Mouse (Mus musculus) spleen, adult 2 months (tissue): ENCODE data around the gene Twsg1. TPM values are rescaled to one million over a fixed set of nuclear protein-coding genes. Genes with fewer than 3 reads are reported as not detected.
"Not testable (repeated sequence)": the region's sequence is repeated elsewhere in the genome, so short reads cannot be mapped to it uniquely, and the experiment has no call there.

Source experiments
- DNase-seq, 2 experiments: peaks; one replicate each; pipeline versions ENCODE4 v3.0.0 to v3.0.0-alpha.2; 2012 to 2021; ENCODE audit warnings: low spot score in 2 of 2, low read depth in 1 of 2
- H3K27ac ChIP-seq: fragments of 200-500 bp; 2 replicates; pipeline ENCODE4 v1.5.1; 2012; ENCODE audit warnings: low read length, inconsistent platforms; ENCODE audit not compliant: insufficient read depth
- H3K27me3 ChIP-seq: fragments of 200-500 bp; 2 replicates; pipeline ENCODE4 v1.6.1; 2012; ENCODE audit warnings: mild to moderate bottlenecking, moderate library complexity, low read length, inconsistent platforms; ENCODE audit not compliant: control insufficient read depth, insufficient read depth
- H3K36me3 ChIP-seq: fragments of 200-500 bp; 2 replicates; pipeline ENCODE4 v1.6.1; 2012; ENCODE audit warnings: mild to moderate bottlenecking, low read length, inconsistent platforms; ENCODE audit not compliant: control insufficient read depth, insufficient read depth
- H3K4me1 ChIP-seq: fragments of 200-500 bp; 2 replicates; pipeline ENCODE4 v1.6.1; 2011; ENCODE audit warnings: inconsistent platforms; ENCODE audit not compliant: control insufficient read depth, insufficient read depth, insufficient read length
- H3K4me3 ChIP-seq: fragments of 200-500 bp; 2 replicates; pipeline ENCODE4 v1.5.1; 2011; ENCODE audit warnings: mild to moderate bottlenecking, inconsistent platforms; ENCODE audit not compliant: insufficient read depth, insufficient read length; ENCODE audit errors: extremely low read depth
- CTCF ChIP-seq: fragments of 200-500 bp; IDR thresholded peaks from 2 replicates; pipeline ENCODE4 v1.5.1; 2011; ENCODE audit warnings: mild to moderate bottlenecking, inconsistent platforms; ENCODE audit not compliant: insufficient read depth, insufficient read length, insufficient replicate concordance; ENCODE audit errors: extremely low read depth
- POLR2A ChIP-seq: fragments of 200-500 bp; IDR thresholded peaks from 2 replicates; pipeline ENCODE4 v1.6.1; 2011; ENCODE audit warnings: low read depth, low read length, inconsistent platforms
- WGBS: fragments of 180-500 bp; shearing (Covaris S2); methylation state at CpG from one replicate; pipeline ENCODE4 v1.1.7; 2018; 5-methylcytosine and 5-hydroxymethylcytosine counted together
- polyA plus RNA-seq: library from polyadenylated mRNA; depleted of rRNA; stranded (reverse); fragments of >200 nt; gene quantifications from 2 replicates; pipeline ENCODE4 v1.2.3, GENCODE M21; 2012; rRNA removed

The Twsg1 gene
- 12.9 and 17.3 TPM in 2 replicates for polyA plus RNA-seq

GRCm38 (mm10) chr17:65950622-65951404 is at the start of gene Twsg1:
Twsg1 (minus strand) TSS chr17:65951226.
- under 1% methylated on average over 82 of the region's 87 CpGs for WGBS
- Histone ChIP-seq H3K27me3 (no peaks in the 10 kb centered on the region), H3K4me3 (peak within 1 kb of the TSS; percentile 61), H3K4me1 (peaks cover 7% of the 10 kb centered on the region; the same call in 1 of the 2 replicates), H3K27ac (peak within 1 kb of the TSS; percentile 50; the same call in 1 of the 2 replicates), H3K36me3 (no peaks in the 10 kb centered on the region)
- DNase-seq, result peak; percentile 82 to 96
- peak; percentile 85 for TF ChIP-seq CTCF
- TF ChIP-seq POLR2A, result peak; percentile 15; the same call in 1 of the 2 replicates

- H3K4me3 ChIP-seq, result no peak overlapping the region
- WGBS, result 60% methylated on average over 3 of the region's 3 CpGs
- DNase-seq, result no peak
- H3K27ac ChIP-seq, result no peak overlapping the region
- H3K36me3 ChIP-seq, result peaks cover 11% of the 10 kb centered on the region
- H3K27me3 ChIP-seq, result no peaks in the 10 kb centered on the region
- TF ChIP-seq CTCF (no peak), POLR2A (no peak)
- no peaks in the 10 kb centered on the region for H3K4me1 ChIP-seq
Observed at GRCm38 (mm10) chr17:65988151-65988820, 37.3 kb upstream of the Twsg1 start.

GRCm38 (mm10) chr17:65976720-65977119 is 25.7 kb upstream of the Twsg1 start:
- not testable (repeated sequence) for H3K4me3 ChIP-seq, H3K27me3 ChIP-seq, H3K4me1 ChIP-seq, H3K27ac ChIP-seq, DNase-seq
- peaks cover 21% of the 10 kb centered on the region for H3K36me3 ChIP-seq

- no peak overlapping the region for H3K27ac ChIP-seq
- 85% methylated on average over 11 of the region's 11 CpGs for WGBS
- H3K36me3 ChIP-seq, result peaks cover 10% of the 10 kb centered on the region
- DNase-seq, result no peak
- TF ChIP-seq CTCF (no peak), POLR2A (no peak)
- no peaks in the 10 kb centered on the region for H3K4me1 ChIP-seq
- H3K4me3 ChIP-seq, result no peak overlapping the region
- H3K27me3 ChIP-seq, result no peaks in the 10 kb centered on the region
Observed at GRCm38 (mm10) chr17:65967751-65968150, 16.7 kb upstream of the Twsg1 start.

DNA sequence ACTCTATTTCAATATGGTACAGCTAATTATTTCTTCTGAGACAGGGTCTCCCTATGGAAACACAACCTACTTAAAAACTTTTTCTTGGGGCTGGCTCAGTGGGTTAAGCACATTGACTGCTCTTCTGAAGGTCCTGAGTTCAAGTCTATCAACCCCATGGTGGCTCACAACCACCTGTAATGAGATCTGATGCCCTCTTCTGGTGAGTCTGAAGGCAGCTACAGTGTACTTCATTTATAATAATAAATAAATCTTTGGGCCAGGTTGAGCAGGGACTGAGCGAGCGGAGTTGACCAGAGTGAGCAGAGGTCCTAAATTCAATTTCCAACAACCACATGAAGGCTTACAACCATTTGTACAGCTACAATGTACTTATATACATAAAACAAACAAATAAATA is 11.2 kb upstream of the Twsg1 start:
- Histone ChIP-seq H3K27me3 (no peaks in the 10 kb centered on the region), H3K36me3 (peaks cover 3% of the 10 kb centered on the region; the same call in 1 of the 2 replicates), H3K4me3 (no peak overlapping the region), H3K27ac (no peak overlapping the region), H3K4me1 (no peaks in the 10 kb centered on the region; the same call in 1 of the 2 replicates)
- no peak for TF ChIP-seq POLR2A
- TF ChIP-seq CTCF, result no peak
- 92% methylated on average over 2 of the region's 2 CpGs for WGBS
- DNase-seq, result no peak

- no peak overlapping the region for H3K27ac ChIP-seq
- no peak for TF ChIP-seq POLR2A
- TF ChIP-seq CTCF, result no peak
- no peak for DNase-seq
- H3K27me3 ChIP-seq, result no peaks in the 10 kb centered on the region
- 0 out of 2 replicates have a peak, but pooled peaks cover 1% of the 10 kb centered on the region for H3K36me3 ChIP-seq
- H3K4me3 ChIP-seq, result no peak overlapping the region
- no peaks in the 10 kb centered on the region; the same call in 1 of the 2 replicates for H3K4me1 ChIP-seq
- 90% methylated on average over 2 of the region's 2 CpGs for WGBS
Observed at GRCm38 (mm10) chr17:65961606-65962136, 10.6 kb upstream of the Twsg1 start.

DNA sequence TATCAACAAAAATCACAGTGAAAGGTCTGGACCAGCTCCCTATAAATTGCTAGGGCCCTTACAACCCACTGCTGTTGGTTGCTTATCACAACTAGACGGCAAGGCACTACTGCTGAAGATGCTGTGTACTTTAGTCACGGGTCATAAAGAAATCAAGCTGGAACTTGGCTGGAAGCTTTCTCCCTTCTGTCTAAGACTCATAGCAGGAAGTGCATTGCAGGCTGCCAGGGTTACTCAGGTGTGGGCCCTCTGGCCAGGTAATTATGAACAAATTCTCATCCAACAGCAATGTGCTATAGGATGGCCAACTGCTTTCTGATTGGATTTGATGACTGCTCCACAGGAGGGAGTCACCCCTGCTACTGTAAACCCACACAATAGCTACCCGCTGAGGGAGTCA is 8.0 kb upstream of the Twsg1 start:
- no peaks in the 10 kb centered on the region; the same call in 1 of the 2 replicates for H3K4me1 ChIP-seq
- H3K27me3 ChIP-seq, result no peaks in the 10 kb centered on the region
- H3K4me3 ChIP-seq, result no peak overlapping the region
- no peak for DNase-seq
- WGBS, result 84% methylated on average over 3 of the region's 3 CpGs
- no peak for TF ChIP-seq POLR2A
- no peak for TF ChIP-seq CTCF
- no peak overlapping the region for H3K27ac ChIP-seq
- H3K36me3 ChIP-seq, result 0 out of 2 replicates have a peak, but pooled peaks cover 1% of the 10 kb centered on the region
